Mouse (Mus musculus) midbrain, embryonic 15.5 days (tissue): Measurements from ENCODE around the gene Kcnk5. TPM values are rescaled to one million over a fixed set of nuclear protein-coding genes. Genes with fewer than 3 reads are reported as not detected.

ENCODE experiments used
- ATAC-seq: fragments of 200-750 bp; cut with Nextera tagmentation; replicated peaks from 2 replicates; pipeline ENCODE4 v1.8.0; 2017; ENCODE audit warnings: moderate TSS enrichment
- H3K27ac ChIP-seq: fragments of 300-500 bp; sonication (generic); 2 replicates; pipeline ENCODE4 v1.5.1; 2015; ENCODE audit warnings: mild to moderate bottlenecking, inconsistent platforms
- H3K27me3 ChIP-seq: fragments of 300-500 bp; sonication (generic); replicated peaks from 2 replicates; pipeline ENCODE4 v1.6.1; 2015; ENCODE audit warnings: inconsistent platforms
- H3K36me3 ChIP-seq: fragments of 300-500 bp; sonication (generic); replicated peaks from 2 replicates; pipeline ENCODE4 v1.6.1; 2015; ENCODE audit warnings: inconsistent platforms
- H3K4me1 ChIP-seq: fragments of 300-500 bp; sonication (generic); 2 replicates; pipeline ENCODE4 v1.6.1; 2015; ENCODE audit warnings: inconsistent platforms
- H3K4me2 ChIP-seq: fragments of 300-500 bp; sonication (generic); 2 replicates; pipeline ENCODE4 v1.6.1; 2015; ENCODE audit warnings: inconsistent platforms, mild to moderate bottlenecking, moderate library complexity
- H3K4me3 ChIP-seq: fragments of 300-500 bp; sonication (generic); 2 replicates; pipeline ENCODE4 v1.5.1; 2015; ENCODE audit warnings: mild to moderate bottlenecking, inconsistent platforms
- H3K9ac ChIP-seq: fragments of 300-500 bp; sonication (generic); 2 replicates; pipeline ENCODE4 v1.6.1; 2015; ENCODE audit warnings: mild to moderate bottlenecking, inconsistent platforms
- H3K9me3 ChIP-seq: fragments of 300-500 bp; sonication (generic); 2 replicates; pipeline ENCODE4 v1.6.1; 2016; ENCODE audit warnings: inconsistent platforms
- WGBS: fragments of 180-500 bp; shearing (Covaris S2); methylation state at CpG from one replicate; pipeline ENCODE4 v1.1.7; 2015; ENCODE audit warnings: mixed read lengths; 5-methylcytosine and 5-hydroxymethylcytosine counted together
- polyA plus RNA-seq: library from polyadenylated mRNA; unstranded; fragments of >200 nt; fragmentation: Nextera tagmentation; extraction: Ambion mirVana; gene quantifications from 2 replicates; pipeline ENCODE4 v1.2.1, GENCODE M21; 2015

Gene Kcnk5
- polyA plus RNA-seq, 1 experiment from 2014 or later, result 1.1 TPM

GRCm38 (mm10) chr14:20128162-20128561, 53.4 kb downstream of the Kcnk5 start:
- no peak for ATAC-seq
- WGBS, result 74% methylated on average over 6 of the region's 6 CpGs
- Histone ChIP-seq H3K9me3 (no peaks in the 10 kb centered on the region), H3K27me3 (no peaks in the 10 kb centered on the region), H3K4me1 (no peaks in the 10 kb centered on the region), H3K27ac (no peak overlapping the region), H3K4me3 (no peak overlapping the region), H3K9ac (no peak overlapping the region), H3K36me3 (no peaks in the 10 kb centered on the region), H3K4me2 (no peak overlapping the region)

GRCm38 (mm10) chr14:20127406-20128087, 54.1 kb downstream of the Kcnk5 start:
- no peak for ATAC-seq
- no peaks in the 10 kb centered on the region for H3K9me3 ChIP-seq
- no peak overlapping the region for H3K27ac ChIP-seq
- H3K9ac ChIP-seq, result no peak overlapping the region
- no peak overlapping the region for H3K4me2 ChIP-seq
- 78% methylated on average over 15 of the region's 15 CpGs for WGBS
- H3K4me1 ChIP-seq, result no peaks in the 10 kb centered on the region
- no peaks in the 10 kb centered on the region for H3K36me3 ChIP-seq
- no peak overlapping the region for H3K4me3 ChIP-seq
- H3K27me3 ChIP-seq, result no peaks in the 10 kb centered on the region

DNA sequence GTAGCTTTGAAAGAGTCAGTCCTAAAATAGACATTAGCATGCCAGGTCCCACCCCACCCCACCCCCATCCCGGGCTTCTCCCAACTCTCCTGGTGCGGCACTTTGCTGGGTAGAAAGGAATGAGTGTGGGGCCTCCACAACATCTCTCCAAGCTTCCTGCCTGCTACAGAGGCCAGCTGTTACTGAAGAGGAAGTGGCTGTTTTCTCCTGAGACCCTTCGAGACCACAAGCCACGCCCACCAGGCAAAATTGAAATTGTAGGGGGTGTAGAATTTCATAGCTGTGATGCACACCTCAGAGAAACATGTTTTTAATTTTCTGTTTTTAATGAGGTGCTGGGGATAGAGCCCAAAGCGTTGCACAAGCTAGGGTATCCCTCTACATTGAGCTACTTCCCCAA, 60.7 kb downstream of the Kcnk5 start:
- no peak for ATAC-seq
- H3K27me3 ChIP-seq, result no peaks in the 10 kb centered on the region
- WGBS, result 82% methylated on average over 5 of the region's 5 CpGs

DNA sequence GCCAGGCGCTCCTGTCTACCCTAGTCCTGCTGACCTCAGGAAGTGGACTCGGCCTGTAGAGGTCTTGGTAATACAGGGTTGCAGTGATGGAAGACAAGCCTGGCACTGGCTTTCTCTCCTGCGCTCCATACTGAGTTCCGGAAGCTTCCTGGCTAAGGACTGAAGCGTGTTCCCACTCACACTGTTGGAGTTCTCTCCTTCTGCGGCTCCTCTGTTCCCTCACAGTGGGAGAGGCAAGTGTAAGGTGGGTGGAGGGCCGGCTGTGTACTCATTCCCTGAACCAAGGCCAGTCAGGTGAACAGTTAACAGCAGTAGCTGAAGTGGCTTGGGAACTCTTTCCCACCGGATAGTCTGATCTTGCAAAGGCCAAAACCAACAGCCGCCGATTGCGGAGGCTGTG, 61.6 kb downstream of the Kcnk5 start:
- ATAC-seq, result no peak
- 94% methylated on average over 11 of the region's 11 CpGs for whole genome bisulfite sequencing
- no peaks in the 10 kb centered on the region for H3K27me3 ChIP-seq
- no peaks in the 10 kb centered on the region for H3K9me3 ChIP-seq
- no peaks in the 10 kb centered on the region for H3K4me1 ChIP-seq
- no peak overlapping the region for H3K4me2 ChIP-seq
- H3K9ac ChIP-seq, result no peak overlapping the region
- no peak overlapping the region for H3K27ac ChIP-seq
- H3K4me3 ChIP-seq, result no peak overlapping the region
- no peaks in the 10 kb centered on the region for H3K36me3 ChIP-seq

More for the DNA sequence above, 60.7 kb downstream of the Kcnk5 start:
- no peaks in the 10 kb centered on the region for H3K9me3 ChIP-seq
- H3K4me2 ChIP-seq, result no peak overlapping the region
- no peaks in the 10 kb centered on the region for H3K4me1 ChIP-seq
- no peak overlapping the region for H3K4me3 ChIP-seq
- no peak overlapping the region for H3K27ac ChIP-seq
- no peak overlapping the region for H3K9ac ChIP-seq
- no peaks in the 10 kb centered on the region for H3K36me3 ChIP-seq

DNA sequence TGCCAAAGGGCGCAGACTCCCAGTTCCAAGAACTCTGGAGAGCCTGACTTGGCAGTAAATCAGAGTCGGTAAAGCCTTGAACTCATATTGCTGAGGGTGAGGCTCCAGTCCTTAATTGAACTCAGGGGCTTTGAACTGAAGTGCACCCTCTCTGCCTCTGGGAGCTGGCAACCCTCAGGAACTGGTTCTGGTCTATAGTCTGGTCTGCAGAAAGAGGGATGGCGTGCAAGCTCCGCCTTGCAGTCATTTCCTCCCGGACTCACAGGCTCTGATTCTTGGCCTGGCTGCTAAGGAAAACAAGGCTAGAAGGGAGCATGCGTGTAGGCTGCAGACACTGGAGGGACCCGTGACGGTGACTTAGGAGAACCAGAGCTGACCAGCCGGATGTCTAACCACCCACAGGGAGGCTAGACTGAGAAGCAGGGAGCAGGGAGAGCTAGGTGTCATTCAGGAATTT, 65.4 kb downstream of the Kcnk5 start:
- no peaks in the 10 kb centered on the region for H3K4me1 ChIP-seq
- no peaks in the 10 kb centered on the region for H3K9me3 ChIP-seq
- no peak overlapping the region for H3K9ac ChIP-seq
- H3K27ac ChIP-seq, result no peak overlapping the region
- 65% methylated on average over 9 of the region's 9 CpGs for WGBS
- ATAC-seq, result no peak
- no peaks in the 10 kb centered on the region for H3K36me3 ChIP-seq
- H3K27me3 ChIP-seq, result no peaks in the 10 kb centered on the region
- no peak overlapping the region for H3K4me2 ChIP-seq
- no peak overlapping the region for H3K4me3 ChIP-seq

- Histone ChIP-seq H3K4me1 (no peaks in the 10 kb centered on the region), H3K9ac (no peak overlapping the region), H3K27ac (no peak overlapping the region), H3K9me3 (no peaks in the 10 kb centered on the region), H3K4me2 (no peak overlapping the region), H3K27me3 (no peaks in the 10 kb centered on the region), H3K4me3 (no peak overlapping the region), H3K36me3 (no peaks in the 10 kb centered on the region)
- ATAC-seq, result no peak
- 88% methylated on average over 6 of the region's 6 CpGs for WGBS
These were observed 66.7 kb downstream of the Kcnk5 start for GRCm38 (mm10) chr14:20114951-20115350.

GRCm38 (mm10) chr14:20113964-20114363, 67.6 kb downstream of the Kcnk5 start:
- 7% methylated on average over 6 of the region's 6 CpGs for WGBS
- no peak overlapping the region for H3K4me3 ChIP-seq
- no peak overlapping the region for H3K27ac ChIP-seq
- no peaks in the 10 kb centered on the region for H3K36me3 ChIP-seq
- no peaks in the 10 kb centered on the region for H3K27me3 ChIP-seq
- H3K4me1 ChIP-seq, result no peaks in the 10 kb centered on the region
- no peak overlapping the region for H3K9ac ChIP-seq
- no peaks in the 10 kb centered on the region for H3K9me3 ChIP-seq
- peak; percentile 62; the same call in 1 of the 2 replicates for ATAC-seq
- H3K4me2 ChIP-seq, result no peak overlapping the region

GRCm38 (mm10) chr14:20113189-20113961, 68.2 kb downstream of the Kcnk5 start:
- Histone ChIP-seq H3K4me1 (no peaks in the 10 kb centered on the region), H3K4me3 (no peak overlapping the region), H3K36me3 (no peaks in the 10 kb centered on the region), H3K27me3 (no peaks in the 10 kb centered on the region), H3K27ac (no peak overlapping the region), H3K9me3 (no peaks in the 10 kb centered on the region), H3K9ac (no peak overlapping the region), H3K4me2 (no peak overlapping the region)
- no peak for ATAC-seq
- 61% methylated on average over 7 of the region's 7 CpGs for WGBS

DNA sequence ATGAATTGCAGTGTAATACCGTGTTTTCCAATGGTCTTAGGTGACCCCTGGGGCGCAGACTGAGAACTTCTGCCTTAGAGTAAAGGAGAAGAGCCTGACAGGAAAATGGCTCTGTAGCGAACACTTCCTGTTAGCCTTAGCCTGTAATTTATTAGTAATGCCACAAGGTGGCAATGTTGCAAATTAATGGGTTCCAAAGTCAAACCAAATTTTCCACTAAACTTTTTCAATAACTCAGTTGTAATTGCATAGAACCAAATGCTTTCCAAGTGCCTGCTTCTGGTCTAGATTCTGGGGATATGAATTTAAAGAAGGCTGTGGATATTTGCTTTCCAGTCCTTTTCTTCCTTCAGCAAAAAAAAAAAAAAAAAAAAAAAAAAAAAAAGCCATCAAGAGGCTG, 69.4 kb downstream of the Kcnk5 start:
- 75% methylated on average over 3 of the region's 3 CpGs for WGBS
- H3K36me3 ChIP-seq, result no peaks in the 10 kb centered on the region
- no peak overlapping the region for H3K27ac ChIP-seq
- H3K4me2 ChIP-seq, result no peak overlapping the region
- no peaks in the 10 kb centered on the region for H3K27me3 ChIP-seq
- no peak overlapping the region for H3K9ac ChIP-seq
- H3K4me3 ChIP-seq, result no peak overlapping the region
- no peak for ATAC-seq
- no peaks in the 10 kb centered on the region for H3K9me3 ChIP-seq
- no peaks in the 10 kb centered on the region for H3K4me1 ChIP-seq

- Histone ChIP-seq H3K4me2 (no peak overlapping the region), H3K27me3 (no peaks in the 10 kb centered on the region), H3K9ac (no peak overlapping the region), H3K4me3 (no peak overlapping the region), H3K27ac (no peak overlapping the region), H3K36me3 (no peaks in the 10 kb centered on the region), H3K9me3 (no peaks in the 10 kb centered on the region), H3K4me1 (no peaks in the 10 kb centered on the region)
- WGBS, result 88% methylated on average over 1 of the region's 1 CpGs
- ATAC-seq, result no peak
These were observed 70.7 kb downstream of the Kcnk5 start for GRCm38 (mm10) chr14:20110945-20111344.

DNA sequence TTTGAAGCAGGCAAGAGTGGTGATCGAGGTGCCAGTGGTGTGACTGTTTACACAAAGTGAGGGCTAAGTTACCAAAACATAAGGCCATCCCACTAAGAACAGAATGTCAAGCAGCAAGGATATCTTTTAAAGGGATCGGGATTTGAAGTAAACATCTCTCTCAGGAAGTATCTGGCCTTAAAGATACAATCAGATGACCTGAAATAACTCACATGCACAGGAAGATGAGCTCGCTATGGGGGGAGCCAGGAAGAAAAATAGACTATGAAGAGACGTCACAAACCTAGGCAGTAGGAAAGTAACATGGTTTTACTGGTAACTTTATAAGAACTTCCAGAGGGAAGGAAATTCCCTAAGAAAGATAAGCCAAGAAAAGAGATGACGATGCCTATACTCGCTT, 75.3 kb downstream of the Kcnk5 start:
- WGBS, result 85% methylated on average over 6 of the region's 6 CpGs
- H3K9ac ChIP-seq, result no peak overlapping the region
- no peak overlapping the region for H3K27ac ChIP-seq

GRCm38 (mm10) chr14:20103207-20103606, 78.4 kb downstream of the Kcnk5 start:
- H3K27ac ChIP-seq, result no peak overlapping the region
- H3K4me2 ChIP-seq, result no peak overlapping the region
- H3K9me3 ChIP-seq, result no peaks in the 10 kb centered on the region
- H3K36me3 ChIP-seq, result no peaks in the 10 kb centered on the region
- H3K4me1 ChIP-seq, result no peaks in the 10 kb centered on the region
- 47% methylated on average over 4 of the region's 4 CpGs for WGBS
- no peaks in the 10 kb centered on the region for H3K27me3 ChIP-seq
- ATAC-seq, result no peak
- H3K4me3 ChIP-seq, result no peak overlapping the region
- H3K9ac ChIP-seq, result no peak overlapping the region

More for the DNA sequence above, 75.3 kb downstream of the Kcnk5 start:
- Histone ChIP-seq H3K4me1 (no peaks in the 10 kb centered on the region), H3K27me3 (no peaks in the 10 kb centered on the region), H3K4me2 (no peak overlapping the region), H3K9me3 (no peaks in the 10 kb centered on the region), H3K4me3 (no peak overlapping the region), H3K36me3 (no peaks in the 10 kb centered on the region)
- ATAC-seq, result no peak

- no peak for ATAC-seq
- WGBS, result 79% methylated on average over 5 of the region's 5 CpGs
These were observed 83.5 kb downstream of the Kcnk5 start for GRCm38 (mm10) chr14:20098061-20098460.

More at GRCm38 (mm10) chr14:20098061-20098460, 83.5 kb downstream of the Kcnk5 start:
- Histone ChIP-seq H3K9ac (no peak overlapping the region), H3K4me2 (no peak overlapping the region), H3K36me3 (no peaks in the 10 kb centered on the region), H3K9me3 (no peaks in the 10 kb centered on the region), H3K27me3 (no peaks in the 10 kb centered on the region), H3K4me3 (no peak overlapping the region), H3K27ac (no peak overlapping the region), H3K4me1 (no peaks in the 10 kb centered on the region)
